Mouse (Mus musculus) hindbrain, embryonic 13.5 days (tissue): ENCODE measurements around the gene Kcnc3. TPM values are rescaled to one million over a fixed set of nuclear protein-coding genes. Genes with fewer than 3 reads are reported as not detected.

ENCODE experiments used
- ATAC-seq: fragments of 200-750 bp; cut with Nextera tagmentation; 2 replicates; pipeline ENCODE4 v1.8.0; 2017; ENCODE audit warnings: moderate TSS enrichment; ENCODE audit not compliant: low FRiP score
- H3K27ac ChIP-seq: fragments of 300-500 bp; sonication (generic); 2 replicates; pipeline ENCODE4 v1.5.1; 2015; ENCODE audit warnings: inconsistent platforms, mild to moderate bottlenecking, moderate library complexity
- H3K27me3 ChIP-seq: fragments of 300-500 bp; sonication (generic); 2 replicates; pipeline ENCODE4 v1.6.1; 2015; ENCODE audit warnings: mild to moderate bottlenecking, inconsistent platforms
- H3K36me3 ChIP-seq: fragments of 300-500 bp; sonication (generic); 2 replicates; pipeline ENCODE4 v1.6.1; 2015; ENCODE audit warnings: mild to moderate bottlenecking, inconsistent platforms
- H3K4me1 ChIP-seq: fragments of 300-500 bp; sonication (generic); replicated peaks from 2 replicates; pipeline ENCODE4 v1.6.1; 2015; ENCODE audit warnings: inconsistent platforms
- H3K4me2 ChIP-seq: fragments of 300-500 bp; sonication (generic); 2 replicates; pipeline ENCODE4 v1.6.1; 2015; ENCODE audit warnings: inconsistent platforms, mild to moderate bottlenecking, moderate library complexity
- H3K4me3 ChIP-seq: fragments of 300-500 bp; sonication (generic); 2 replicates; pipeline ENCODE4 v1.5.1; 2015; ENCODE audit warnings: mild to moderate bottlenecking, inconsistent platforms
- H3K9ac ChIP-seq: fragments of 300-500 bp; sonication (generic); 2 replicates; pipeline ENCODE4 v1.6.1; 2015; ENCODE audit warnings: mild to moderate bottlenecking, inconsistent platforms
- H3K9me3 ChIP-seq: fragments of 300-500 bp; sonication (generic); 2 replicates; pipeline ENCODE4 v1.6.1; 2016; ENCODE audit warnings: inconsistent platforms
- WGBS: fragments of 180-500 bp; shearing (Covaris S2); methylation state at CpG from one replicate; pipeline ENCODE4 v1.1.7; 2015; 5-methylcytosine and 5-hydroxymethylcytosine counted together
- polyA plus RNA-seq: library from polyadenylated mRNA; unstranded; fragments of >200 nt; fragmentation: Nextera tagmentation; extraction: Ambion mirVana; gene quantifications from 2 replicates; pipeline ENCODE4 v1.2.1, GENCODE M21; 2015

Gene Kcnc3
- polyA plus RNA-seq, 1 experiment from 2014 or later: 4.4 TPM

DNA sequence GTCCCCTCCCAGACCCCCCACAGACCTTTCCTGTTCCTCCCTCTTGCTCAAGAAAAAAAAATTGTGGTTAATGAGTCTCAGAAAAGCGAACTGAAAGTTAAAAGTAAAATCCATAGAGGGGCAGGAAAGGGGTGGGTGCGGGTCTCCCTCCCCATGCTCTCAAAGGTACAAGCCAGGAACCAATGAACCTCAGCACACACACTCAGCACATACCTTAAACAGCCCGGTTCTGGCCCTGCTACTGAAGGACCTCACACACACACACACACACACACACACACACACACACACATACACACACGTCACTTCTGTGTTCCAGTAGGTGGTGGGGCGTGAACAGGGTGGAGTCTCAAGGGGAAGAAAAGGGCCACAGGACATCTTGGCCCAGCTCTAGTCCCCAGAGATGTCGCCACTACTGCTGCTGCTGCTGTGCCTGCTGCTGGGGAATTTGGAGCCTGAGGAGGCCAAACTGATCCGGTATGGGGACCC lies 18.2 kb upstream of the Kcnc3 start, which contains the start of gene Napsa:
Napsa (plus strand) TSS at position 168 of the 489 bp plus-strand sequence.
- Histone ChIP-seq H3K27me3 (0 out of 2 replicates have a peak, but pooled peaks cover 11% of the 10 kb centered on the region), H3K36me3 (no peaks in the 10 kb centered on the region), H3K9me3 (no peaks in the 10 kb centered on the region), H3K9ac (no peak within 1 kb of the TSS), H3K27ac (no peak within 1 kb of the TSS), H3K4me1 (no peaks in the 10 kb centered on the region), H3K4me2 (no peak within 1 kb of the TSS), H3K4me3 (no peak within 1 kb of the TSS)
- no peak for ATAC-seq
- WGBS: 28% methylated on average over 7 of the region's 7 CpGs

DNA sequence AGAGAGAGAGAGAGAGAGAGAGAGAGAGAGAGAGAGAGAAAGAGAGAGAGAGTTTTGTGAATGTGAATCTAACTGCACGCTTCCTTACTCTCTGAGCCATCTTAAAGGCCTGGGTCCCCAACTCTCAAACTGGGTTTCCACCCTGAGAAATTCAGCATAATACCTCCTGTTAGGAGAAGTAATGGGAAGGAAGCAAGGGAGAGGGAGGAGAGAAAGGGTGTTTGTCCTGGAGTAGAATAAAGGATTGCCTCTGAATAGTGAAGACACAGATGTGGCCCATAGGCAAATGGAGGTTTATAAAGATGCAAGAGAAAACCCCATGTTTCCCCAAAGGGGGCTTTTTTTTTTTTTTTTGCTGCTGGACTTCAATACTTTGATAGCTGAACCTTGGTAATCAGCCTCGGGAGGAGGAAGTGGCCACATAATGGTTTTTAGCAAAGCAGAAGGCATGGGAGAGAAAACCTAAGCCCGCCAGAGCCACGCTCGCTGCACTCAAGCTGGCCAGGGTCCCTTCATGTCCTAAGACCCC lies 17.4 kb upstream of the Kcnc3 start:
- Histone ChIP-seq H3K9me3 (no peaks in the 10 kb centered on the region), H3K9ac (no peak overlapping the region), H3K4me1 (no peaks in the 10 kb centered on the region), H3K27me3 (0 out of 2 replicates have a peak, but pooled peaks cover 11% of the 10 kb centered on the region), H3K36me3 (no peaks in the 10 kb centered on the region), H3K27ac (no peak overlapping the region), H3K4me2 (no peak overlapping the region), H3K4me3 (no peak overlapping the region)
- WGBS: 72% methylated on average over 5 of the region's 5 CpGs
- no peak for ATAC-seq

DNA sequence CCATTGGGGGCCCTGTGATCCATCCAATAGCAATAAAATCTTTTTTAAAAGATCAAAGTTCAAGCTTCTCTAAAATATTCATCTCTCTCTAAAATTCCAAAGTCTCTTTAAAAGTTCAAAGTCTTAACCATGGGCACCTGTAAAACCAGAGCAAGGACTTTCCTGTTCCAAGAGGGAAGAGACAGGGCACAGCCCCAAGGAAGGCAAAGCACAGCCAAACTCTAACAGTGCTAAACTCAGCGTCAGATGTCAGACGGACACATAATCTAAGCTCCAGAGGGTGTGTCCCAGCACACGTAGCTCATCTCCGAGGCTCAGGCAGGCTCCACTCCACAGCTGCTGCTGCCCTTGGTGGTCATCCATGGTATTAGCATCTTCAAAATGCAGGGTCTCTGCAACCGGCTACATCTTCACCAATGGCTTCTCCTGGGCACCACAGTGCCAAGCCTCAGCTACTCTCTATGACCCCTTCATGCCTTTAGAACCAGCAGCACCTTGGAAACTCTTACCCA lies 14.1 kb upstream of the Kcnc3 start:
- WGBS: 60% methylated on average over 5 of the region's 5 CpGs
- no peaks in the 10 kb centered on the region for H3K9me3 ChIP-seq
- H3K4me3 ChIP-seq: no peak overlapping the region
- no peaks in the 10 kb centered on the region for H3K4me1 ChIP-seq
- no peak overlapping the region for H3K27ac ChIP-seq
- H3K9ac ChIP-seq: no peak overlapping the region
- no peak for ATAC-seq
- H3K36me3 ChIP-seq: no peaks in the 10 kb centered on the region
- no peaks in the 10 kb centered on the region for H3K27me3 ChIP-seq
- no peak overlapping the region for H3K4me2 ChIP-seq

DNA sequence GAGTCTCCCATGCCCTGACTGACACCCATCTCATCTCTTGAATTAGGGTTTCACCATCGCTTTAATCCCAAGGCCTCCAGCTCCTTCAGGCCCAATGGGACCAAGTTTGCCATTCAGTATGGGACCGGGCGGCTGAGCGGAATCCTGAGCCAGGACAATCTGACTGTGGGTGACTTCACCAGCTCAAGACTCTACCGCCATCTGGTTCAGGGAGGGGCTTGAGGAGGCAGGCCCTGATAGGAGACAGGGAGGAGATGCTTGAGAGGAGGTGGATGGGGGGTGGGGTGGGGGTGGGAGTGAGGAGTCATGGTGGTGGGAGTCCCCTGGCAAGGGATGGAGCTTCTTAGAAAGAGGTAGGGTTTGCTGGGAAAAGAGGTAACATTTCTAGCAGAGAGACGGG lies 8.8 kb upstream of the Kcnc3 start:
- H3K4me3 ChIP-seq: no peak overlapping the region
- H3K4me2 ChIP-seq: no peak overlapping the region
- no peak for ATAC-seq
- WGBS: 81% methylated on average over 6 of the region's 6 CpGs
- no peak overlapping the region for H3K27ac ChIP-seq
- peaks cover 10% of the 10 kb centered on the region; the same call in 1 of the 2 replicates for H3K27me3 ChIP-seq
- 0 out of 2 replicates have a peak, but pooled peaks cover 8% of the 10 kb centered on the region for H3K4me1 ChIP-seq
- no peaks in the 10 kb centered on the region for H3K36me3 ChIP-seq
- H3K9me3 ChIP-seq: no peaks in the 10 kb centered on the region
- H3K9ac ChIP-seq: no peak overlapping the region

DNA sequence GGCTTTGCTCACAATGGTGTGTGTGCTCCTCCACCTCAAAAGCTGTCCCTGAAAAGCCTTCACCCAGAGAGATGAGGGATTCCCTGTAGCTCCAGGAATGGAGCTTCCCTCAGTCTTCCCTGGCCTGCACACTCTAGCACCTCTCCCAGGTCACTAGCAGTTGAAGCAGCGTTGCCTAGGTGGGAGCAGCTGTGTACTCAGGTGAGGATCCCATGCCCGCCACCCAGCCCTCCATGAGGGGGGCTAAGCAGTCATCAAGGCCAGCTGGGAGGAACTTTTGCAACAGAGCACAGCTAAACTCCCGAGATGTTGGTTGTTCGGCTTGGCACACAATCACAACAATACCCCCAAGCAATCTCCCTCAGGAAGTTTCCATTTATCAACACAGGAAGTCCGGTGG lies 7.8 kb upstream of the Kcnc3 start:
- H3K4me2 ChIP-seq: no peak overlapping the region
- peaks cover 17% of the 10 kb centered on the region for H3K4me1 ChIP-seq
- no peak overlapping the region for H3K9ac ChIP-seq
- no peak overlapping the region for H3K27ac ChIP-seq
- H3K36me3 ChIP-seq: no peaks in the 10 kb centered on the region
- H3K27me3 ChIP-seq: peaks cover 17% of the 10 kb centered on the region
- 79% methylated on average over 5 of the region's 5 CpGs for WGBS
- no peak for ATAC-seq
- no peaks in the 10 kb centered on the region for H3K9me3 ChIP-seq
- H3K4me3 ChIP-seq: no peak overlapping the region

DNA sequence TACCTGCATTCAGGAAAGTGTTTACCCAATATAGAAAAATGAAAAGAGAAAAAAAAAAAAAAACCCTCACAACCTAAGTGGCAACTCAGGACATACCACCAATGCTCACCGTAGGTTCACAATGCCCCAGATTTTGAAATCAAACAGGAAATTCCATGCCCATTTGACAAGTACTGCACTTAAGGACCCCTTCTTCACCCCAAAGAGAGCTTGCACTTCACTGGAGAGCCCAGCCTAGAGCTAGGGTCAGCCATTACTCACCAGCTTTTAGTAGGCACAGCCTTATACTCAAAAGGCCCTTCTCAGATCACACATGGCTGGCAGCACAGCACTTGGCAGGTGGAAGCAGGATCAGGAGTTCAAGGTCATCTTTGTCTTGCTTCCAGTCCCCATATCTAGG lies 7.3 kb upstream of the Kcnc3 start:
- Histone ChIP-seq H3K4me1 (peaks cover 21% of the 10 kb centered on the region), H3K9me3 (no peaks in the 10 kb centered on the region), H3K27me3 (peaks cover 21% of the 10 kb centered on the region), H3K36me3 (no peaks in the 10 kb centered on the region), H3K4me3 (no peak overlapping the region), H3K4me2 (no peak overlapping the region), H3K27ac (no peak overlapping the region), H3K9ac (no peak overlapping the region)
- ATAC-seq: no peak
- 93% methylated on average over 1 of the region's 1 CpGs for WGBS

DNA sequence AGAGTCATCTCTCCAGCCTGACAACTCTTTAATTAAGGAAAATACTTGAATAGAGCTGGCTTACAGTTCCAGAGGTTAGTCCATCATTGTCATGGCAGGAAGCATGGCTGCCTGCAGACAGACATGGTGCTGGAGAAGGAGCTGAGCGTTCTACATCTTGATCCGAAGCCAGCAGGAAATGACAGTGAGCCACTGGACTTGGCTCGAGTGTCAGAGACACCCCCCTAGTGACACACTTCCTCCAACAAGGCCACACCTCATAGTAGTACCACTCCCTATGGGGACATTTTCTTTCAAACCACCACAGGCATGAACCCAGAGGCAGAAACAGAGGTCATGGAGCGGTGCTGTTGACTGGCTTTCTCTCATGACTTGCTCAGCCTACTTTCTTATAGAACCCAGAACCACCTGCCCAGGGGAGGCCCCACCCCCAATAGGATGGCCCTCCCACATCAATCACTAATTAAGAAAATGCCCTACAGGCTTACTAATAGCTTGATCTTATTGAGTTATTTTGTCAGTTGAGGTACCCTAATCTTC lies 6.1 kb upstream of the Kcnc3 start:
- 86% methylated on average over 4 of the region's 4 CpGs for WGBS
- H3K4me3 ChIP-seq: no peak overlapping the region
- H3K9me3 ChIP-seq: no peaks in the 10 kb centered on the region
- H3K4me2 ChIP-seq: no peak overlapping the region
- no peak overlapping the region for H3K9ac ChIP-seq
- peaks cover 33% of the 10 kb centered on the region for H3K4me1 ChIP-seq
- no peak for ATAC-seq
- no peak overlapping the region for H3K27ac ChIP-seq
- H3K27me3 ChIP-seq: peaks cover 25% of the 10 kb centered on the region
- H3K36me3 ChIP-seq: no peaks in the 10 kb centered on the region

DNA sequence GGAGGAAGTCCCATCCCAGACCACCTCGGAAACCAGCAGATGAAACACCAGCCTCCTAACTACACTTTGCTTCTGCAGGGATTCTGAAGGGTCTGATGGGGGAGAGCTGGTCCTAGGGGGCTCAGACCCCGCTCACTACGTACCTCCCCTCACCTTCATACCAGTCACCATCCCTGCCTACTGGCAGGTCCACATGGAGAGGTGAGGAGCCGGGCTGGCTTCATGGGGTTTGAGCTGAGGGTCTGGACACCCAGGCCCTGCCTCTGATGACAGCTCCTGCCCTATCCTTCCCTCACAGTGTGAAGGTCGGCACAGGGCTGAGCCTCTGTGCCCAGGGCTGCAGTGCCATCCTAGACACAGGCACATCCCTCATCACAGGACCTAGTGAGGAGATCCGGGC lies 5.5 kb upstream of the Kcnc3 start:
- Histone ChIP-seq H3K9ac (no peak overlapping the region), H3K4me2 (no peak overlapping the region), H3K27ac (no peak overlapping the region), H3K4me3 (no peak overlapping the region), H3K4me1 (peaks cover 39% of the 10 kb centered on the region), H3K9me3 (no peaks in the 10 kb centered on the region), H3K36me3 (no peaks in the 10 kb centered on the region), H3K27me3 (peaks cover 25% of the 10 kb centered on the region)
- 89% methylated on average over 6 of the region's 6 CpGs for WGBS
- no peak for ATAC-seq

DNA sequence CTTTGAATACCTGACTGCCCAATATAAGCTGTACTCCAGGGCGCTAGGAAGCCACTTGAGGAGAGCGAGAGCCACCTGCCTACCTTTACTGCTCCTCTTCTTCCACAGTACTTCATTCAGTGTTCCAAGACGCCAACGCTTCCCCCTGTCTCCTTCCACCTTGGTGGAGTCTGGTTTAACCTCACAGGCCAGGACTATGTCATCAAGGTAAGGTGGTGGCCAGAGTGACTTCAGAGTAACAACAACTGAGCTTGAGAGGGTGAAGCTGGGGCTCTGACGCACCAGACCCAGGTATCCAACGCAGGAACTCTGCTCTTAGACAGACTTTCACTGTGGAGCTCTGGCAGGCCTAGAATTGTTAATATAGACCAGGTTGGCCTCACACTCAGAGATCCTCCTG lies 4.9 kb upstream of the Kcnc3 start:
- H3K27me3 ChIP-seq: peaks cover 25% of the 10 kb centered on the region
- no peak for ATAC-seq
- H3K4me1 ChIP-seq: peaks cover 42% of the 10 kb centered on the region
- no peaks in the 10 kb centered on the region for H3K9me3 ChIP-seq
- H3K36me3 ChIP-seq: no peaks in the 10 kb centered on the region
- H3K4me3 ChIP-seq: no peak overlapping the region
- H3K9ac ChIP-seq: no peak overlapping the region
- 95% methylated on average over 6 of the region's 6 CpGs for WGBS
- no peak overlapping the region for H3K4me2 ChIP-seq
- no peak overlapping the region for H3K27ac ChIP-seq

DNA sequence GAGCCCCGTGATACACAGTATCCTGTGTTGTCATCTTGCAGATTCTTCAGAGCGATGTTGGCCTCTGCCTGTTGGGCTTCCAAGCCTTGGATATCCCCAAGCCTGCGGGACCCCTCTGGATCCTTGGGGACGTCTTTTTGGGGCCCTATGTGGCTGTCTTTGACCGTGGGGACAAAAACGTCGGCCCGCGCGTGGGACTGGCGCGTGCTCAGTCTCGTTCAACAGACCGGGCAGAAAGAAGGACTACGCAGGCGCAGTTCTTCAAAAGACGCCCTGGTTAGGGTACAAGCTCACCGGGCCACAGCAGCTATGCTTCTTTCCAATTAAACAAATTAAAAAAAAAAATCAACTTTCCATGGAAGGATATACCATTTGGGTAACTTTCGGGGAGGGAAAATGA lies 3.9 kb upstream of the Kcnc3 start:
- ATAC-seq: no peak
- peak overlapping the region; percentile 69 for H3K27ac ChIP-seq
- peak overlapping the region; percentile 85 for H3K4me2 ChIP-seq
- no peaks in the 10 kb centered on the region for H3K36me3 ChIP-seq
- no peaks in the 10 kb centered on the region for H3K9me3 ChIP-seq
- H3K9ac ChIP-seq: peak overlapping the region; percentile 68
- H3K27me3 ChIP-seq: peaks cover 28% of the 10 kb centered on the region
- WGBS: 13% methylated on average over 19 of the region's 19 CpGs
- H3K4me1 ChIP-seq: peaks cover 46% of the 10 kb centered on the region
- H3K4me3 ChIP-seq: peak overlapping the region; percentile 66

DNA sequence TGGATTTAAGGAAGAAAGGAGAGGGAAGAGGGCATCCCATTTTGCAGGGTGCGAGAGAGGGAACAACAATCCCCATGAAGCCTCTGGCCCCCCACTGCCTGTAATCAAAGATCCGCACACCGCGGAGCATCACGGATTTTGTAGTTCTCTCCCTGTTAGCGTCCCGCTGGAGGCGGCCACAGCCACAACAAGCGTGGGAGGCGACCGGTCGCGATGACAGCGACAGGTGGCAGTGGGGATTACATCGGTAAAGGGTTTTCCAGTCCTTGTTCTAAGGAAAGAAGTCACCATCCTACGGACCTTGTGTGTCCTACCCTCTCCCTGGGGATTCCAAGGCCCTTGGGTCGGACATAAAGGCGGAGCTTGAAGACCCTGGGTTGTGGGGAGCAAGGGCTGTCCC lies 3.5 kb upstream of the Kcnc3 start:
- ATAC-seq: 0 out of 2 replicates have a peak, but pooled peaks have one; percentile 14
- Histone ChIP-seq H3K27me3 (peaks cover 32% of the 10 kb centered on the region), H3K4me1 (peaks cover 50% of the 10 kb centered on the region), H3K4me3 (peak overlapping the region; percentile 66), H3K9ac (peak overlapping the region; percentile 68), H3K36me3 (no peaks in the 10 kb centered on the region), H3K9me3 (no peaks in the 10 kb centered on the region), H3K27ac (peak overlapping the region; percentile 69; the same call in 1 of the 2 replicates), H3K4me2 (peak overlapping the region; percentile 85)
- under 1% methylated on average over 18 of the region's 18 CpGs for WGBS

DNA sequence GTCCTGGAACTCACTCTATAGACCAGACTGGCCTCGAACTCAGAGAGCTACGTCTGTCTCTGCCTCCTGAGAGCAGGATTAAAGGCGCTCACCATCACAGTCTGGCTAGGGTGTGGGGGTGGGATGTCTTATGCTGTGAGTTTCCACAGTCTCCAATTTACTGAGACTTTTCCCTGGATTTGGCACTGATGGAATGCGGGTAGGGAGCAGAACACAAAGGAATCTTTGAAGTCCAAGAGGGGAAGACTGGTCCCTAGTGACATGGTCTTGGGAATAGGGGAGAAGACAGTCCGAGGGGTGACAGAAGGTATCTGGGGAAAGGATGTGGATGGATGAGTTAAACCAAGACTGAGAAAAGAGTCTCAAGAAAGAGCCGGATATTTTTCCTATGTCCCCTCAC lies 2.8 kb upstream of the Kcnc3 start:
- Histone ChIP-seq H3K4me2 (peak overlapping the region; percentile 85), H3K27me3 (peaks cover 40% of the 10 kb centered on the region), H3K36me3 (no peaks in the 10 kb centered on the region), H3K4me1 (peaks cover 58% of the 10 kb centered on the region), H3K9me3 (no peaks in the 10 kb centered on the region), H3K9ac (peak overlapping the region; percentile 68), H3K27ac (no peak overlapping the region), H3K4me3 (peak overlapping the region; percentile 66)
- WGBS: 40% methylated on average over 6 of the region's 6 CpGs
- no peak for ATAC-seq

DNA sequence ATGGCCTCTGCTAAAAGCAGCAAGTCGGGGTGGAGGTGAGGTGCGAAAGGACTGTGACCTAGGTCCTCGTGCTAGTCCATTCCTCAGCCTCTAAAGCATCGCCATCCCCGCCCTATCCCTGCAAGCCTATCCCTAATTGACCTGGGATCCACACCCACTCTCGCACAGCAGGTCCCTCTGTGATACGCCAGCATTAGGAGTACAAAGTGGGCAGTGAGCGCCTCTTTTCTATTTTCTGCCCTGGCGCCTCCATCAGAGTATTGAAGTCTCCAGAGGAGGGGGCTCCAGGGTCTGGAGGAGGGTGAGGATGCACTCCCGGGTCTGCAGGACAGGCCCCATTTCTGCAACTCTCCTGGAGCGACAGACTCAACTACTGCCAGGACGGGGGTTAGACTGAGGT lies 2.1 kb upstream of the Kcnc3 start:
- peaks cover 46% of the 10 kb centered on the region for H3K27me3 ChIP-seq
- 6% methylated on average over 12 of the region's 12 CpGs for WGBS
- peak overlapping the region; percentile 67 for H3K9ac ChIP-seq
- H3K4me3 ChIP-seq: peak overlapping the region; percentile 66
- H3K4me2 ChIP-seq: peak overlapping the region; percentile 85
- ATAC-seq: no peak
- peak overlapping the region; percentile 46 for H3K27ac ChIP-seq
- H3K36me3 ChIP-seq: no peaks in the 10 kb centered on the region
- H3K4me1 ChIP-seq: peaks cover 64% of the 10 kb centered on the region
- H3K9me3 ChIP-seq: no peaks in the 10 kb centered on the region
